Mouse (Mus musculus) embryo, embryonic 11.5 days (tissue): Measurements from ENCODE around the gene Cox14.
A peak's percentile ranks its signal among the peaks of the same experiment; 100 is the strongest.
"Not testable (repeated sequence)": the region's sequence is repeated elsewhere in the genome, so short reads cannot be mapped to it uniquely, and the experiment has no call there.

Source experiments
- DNase-seq: peaks from one replicate; pipeline ENCODE4 v3.0.0-alpha.2; 2012; ENCODE audit warnings: low read depth, low spot score

The Cox14 gene

GRCm38 (mm10) chr15:99726549-99726948 is 1.1 kb downstream of the Cox14 start:
- DNase-seq: no peak

DNA sequence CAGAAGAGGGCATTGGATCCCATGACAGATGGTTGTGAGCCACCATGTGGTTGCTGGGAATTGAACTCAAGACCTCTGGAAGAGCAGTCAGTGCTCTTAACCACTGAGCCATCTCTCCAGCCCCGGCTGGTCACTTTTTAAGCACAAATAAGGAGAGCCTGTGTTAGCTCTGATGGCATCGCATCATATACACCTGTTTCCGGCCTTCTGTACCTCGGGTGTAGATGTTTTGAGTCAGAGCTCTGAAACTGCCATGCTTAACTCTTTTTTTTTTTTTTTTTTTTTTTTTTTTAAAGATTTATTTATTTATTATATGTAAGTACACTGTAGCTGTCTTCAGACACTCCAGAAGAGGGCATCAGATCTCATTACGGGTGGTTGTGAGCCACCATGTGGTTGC is 1.6 kb downstream of the Cox14 start:
- not testable (repeated sequence) for DNase-seq

GRCm38 (mm10) chr15:99727525-99727924 is 2.1 kb downstream of the Cox14 start:
- no peak for DNase-seq

DNA sequence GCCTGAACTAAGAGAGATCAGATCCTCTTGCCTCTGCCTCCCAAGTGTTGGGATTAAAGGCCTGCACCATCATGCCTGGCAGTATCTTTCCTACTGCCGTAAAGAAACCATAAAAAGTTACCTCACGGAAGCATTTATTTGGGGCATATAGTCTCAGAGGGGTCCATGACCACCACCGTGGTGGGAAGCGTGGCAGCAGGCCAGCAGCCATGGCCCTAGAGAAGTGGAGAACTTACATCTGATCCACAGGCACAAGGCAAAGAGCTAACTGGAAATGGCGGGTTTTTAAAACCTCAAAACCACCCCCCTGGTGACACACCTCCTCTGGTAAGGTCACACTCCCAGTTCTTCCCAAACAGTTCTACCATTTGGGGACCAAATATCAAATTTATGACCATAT is 2.8 kb downstream of the Cox14 start:
- DNase-seq: no peak

DNA sequence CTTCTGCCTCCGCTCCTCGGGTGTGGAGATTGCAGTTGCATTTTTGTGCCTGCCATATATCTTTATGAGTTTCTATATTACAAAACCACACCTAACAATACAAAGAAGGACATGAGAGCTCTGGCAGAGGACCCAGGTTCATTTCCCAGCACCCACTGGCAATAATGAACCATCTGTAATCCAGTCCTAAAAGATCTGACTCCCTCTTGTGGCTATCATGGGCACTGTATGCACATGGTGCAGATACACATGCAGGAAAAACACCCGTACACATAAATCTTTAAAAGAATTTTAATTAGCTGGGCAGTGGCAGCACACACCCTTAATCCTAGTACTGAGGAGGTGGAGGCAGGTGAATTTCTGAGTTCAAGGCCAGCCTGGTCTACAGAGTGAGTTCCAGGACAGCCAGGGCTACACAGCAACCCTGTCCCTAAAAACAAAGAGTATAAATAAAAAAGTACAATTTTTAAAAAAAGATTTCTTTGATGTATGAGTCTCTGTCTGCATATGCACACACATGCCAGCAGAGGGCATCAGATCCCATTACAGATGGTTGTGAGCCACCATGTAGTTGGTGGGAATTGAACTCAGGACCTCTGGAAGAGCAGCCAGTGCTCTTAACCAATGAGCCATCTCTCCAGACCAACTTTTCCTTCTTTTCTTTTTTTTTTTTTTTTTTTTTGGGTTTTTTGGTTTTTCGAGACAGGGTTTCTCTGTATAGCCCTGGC is 3.8 kb downstream of the Cox14 start:
- no peak for DNase-seq

- no peak for DNase-seq
Observed at GRCm38 (mm10) chr15:99731167-99731566, 5.7 kb downstream of the Cox14 start.

- no peak for DNase-seq
Observed at GRCm38 (mm10) chr15:99731678-99732077, 6.3 kb downstream of the Cox14 start.

- DNase-seq: no peak
Observed at GRCm38 (mm10) chr15:99733186-99733585, 7.8 kb downstream of the Cox14 start.

DNA sequence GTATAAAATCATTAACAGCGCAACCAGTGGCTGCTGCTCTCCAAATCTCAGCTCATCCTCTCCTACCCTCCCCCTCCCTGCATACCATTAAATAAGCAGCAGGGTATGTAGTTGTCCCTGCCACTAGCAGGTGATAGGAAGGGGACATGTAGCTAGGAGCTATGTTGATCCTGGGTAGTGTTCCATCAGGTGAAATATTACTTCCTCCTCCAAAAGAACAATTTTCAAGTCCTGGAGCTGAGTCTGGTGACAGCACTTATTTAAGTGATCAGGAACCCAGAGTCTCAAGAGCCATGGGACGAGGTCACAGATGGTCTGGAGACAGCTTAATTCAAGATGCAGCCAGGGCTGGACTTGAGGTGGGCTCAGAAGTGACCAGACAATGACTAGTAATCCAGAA is 10.2 kb downstream of the Cox14 start:
- no peak for DNase-seq

- no peak for DNase-seq
Observed at GRCm38 (mm10) chr15:99736675-99737074, 11.3 kb downstream of the Cox14 start.

DNA sequence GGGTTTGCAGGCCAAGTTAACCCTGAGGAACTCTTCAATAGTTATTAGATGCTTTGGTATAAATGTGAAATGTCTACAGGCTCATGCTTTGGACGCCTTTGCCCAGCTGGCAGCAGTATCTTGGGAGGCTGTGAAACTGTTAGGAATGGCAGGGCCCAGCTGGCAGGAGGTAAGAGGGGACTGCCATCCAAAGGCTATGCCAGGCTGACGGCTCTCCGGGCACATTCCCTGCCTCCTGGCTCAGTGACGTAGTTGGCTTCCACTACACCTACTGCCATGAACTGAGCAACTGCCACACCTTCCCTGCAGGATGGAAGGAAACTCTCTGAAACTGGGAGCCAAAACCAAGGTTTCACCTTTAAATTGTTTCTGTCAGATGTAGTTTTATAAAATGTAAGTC is 14.8 kb downstream of the Cox14 start:
- DNase-seq: no peak

DNA sequence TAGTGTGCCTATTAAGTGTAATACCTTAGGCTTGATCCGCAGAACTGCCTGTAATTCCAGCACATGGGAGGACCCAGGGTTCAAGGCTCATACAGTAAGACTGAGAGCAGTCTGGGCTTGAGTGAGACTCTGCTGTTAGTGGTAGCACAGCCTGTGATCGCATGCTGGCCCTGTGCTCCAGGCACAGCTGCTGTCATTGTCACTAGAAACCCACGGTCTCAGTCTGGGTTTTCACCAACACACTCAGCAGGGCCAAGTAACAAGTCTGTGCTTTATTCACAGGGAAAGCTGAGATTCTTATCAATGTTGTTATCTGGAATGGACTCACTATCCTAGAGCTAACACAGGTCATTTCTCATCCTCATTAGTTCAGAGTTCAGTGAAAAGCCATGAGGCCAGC is 28.8 kb downstream of the Cox14 start:
- DNase-seq: no peak

DNA sequence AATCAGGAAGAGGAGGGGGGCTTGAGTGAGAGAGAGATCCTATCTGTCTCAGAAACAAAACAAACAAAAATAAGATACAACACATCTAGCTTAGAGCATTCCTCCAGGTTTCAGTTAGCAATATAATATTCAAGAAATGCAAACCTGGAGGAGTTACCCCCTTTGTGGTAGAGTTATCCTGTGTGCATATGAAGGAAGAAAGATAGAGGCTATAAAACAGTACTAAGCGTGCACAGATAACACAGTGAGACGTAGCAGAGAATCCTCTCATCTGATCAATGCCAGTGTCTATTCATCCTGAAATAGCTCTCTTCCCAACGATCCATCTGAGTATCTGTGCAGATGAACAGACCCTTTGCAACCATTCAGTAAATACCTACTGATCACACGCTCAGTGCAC is 42.0 kb downstream of the Cox14 start:
- DNase-seq: no peak

GRCm38 (mm10) chr15:99768761-99769160 is 43.3 kb downstream of the Cox14 start:
- DNase-seq: no peak

DNA sequence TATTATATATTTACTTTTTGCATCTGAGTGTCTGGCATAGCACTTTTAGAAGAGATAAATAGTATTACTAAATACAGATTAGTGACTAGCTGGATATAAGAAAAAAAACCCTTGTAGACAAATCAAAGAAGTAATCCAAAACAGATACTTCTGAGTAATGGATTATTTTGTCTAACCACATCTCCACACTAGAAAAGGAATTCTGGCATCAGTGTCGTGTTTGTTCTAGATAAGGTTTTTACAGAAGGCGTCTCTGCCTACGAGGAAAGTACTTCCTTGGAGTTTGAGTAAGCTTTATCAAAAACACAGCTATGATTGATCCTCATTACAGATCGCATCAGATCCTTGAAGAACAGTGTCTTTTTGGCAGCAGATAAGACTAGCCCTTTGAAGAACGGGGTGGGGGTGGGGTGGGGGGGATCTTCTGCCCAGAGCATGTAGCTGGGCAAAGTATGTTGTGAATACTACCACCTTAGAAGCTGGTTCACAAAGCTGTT is 45.6 kb downstream of the Cox14 start:
- DNase-seq: no peak

DNA sequence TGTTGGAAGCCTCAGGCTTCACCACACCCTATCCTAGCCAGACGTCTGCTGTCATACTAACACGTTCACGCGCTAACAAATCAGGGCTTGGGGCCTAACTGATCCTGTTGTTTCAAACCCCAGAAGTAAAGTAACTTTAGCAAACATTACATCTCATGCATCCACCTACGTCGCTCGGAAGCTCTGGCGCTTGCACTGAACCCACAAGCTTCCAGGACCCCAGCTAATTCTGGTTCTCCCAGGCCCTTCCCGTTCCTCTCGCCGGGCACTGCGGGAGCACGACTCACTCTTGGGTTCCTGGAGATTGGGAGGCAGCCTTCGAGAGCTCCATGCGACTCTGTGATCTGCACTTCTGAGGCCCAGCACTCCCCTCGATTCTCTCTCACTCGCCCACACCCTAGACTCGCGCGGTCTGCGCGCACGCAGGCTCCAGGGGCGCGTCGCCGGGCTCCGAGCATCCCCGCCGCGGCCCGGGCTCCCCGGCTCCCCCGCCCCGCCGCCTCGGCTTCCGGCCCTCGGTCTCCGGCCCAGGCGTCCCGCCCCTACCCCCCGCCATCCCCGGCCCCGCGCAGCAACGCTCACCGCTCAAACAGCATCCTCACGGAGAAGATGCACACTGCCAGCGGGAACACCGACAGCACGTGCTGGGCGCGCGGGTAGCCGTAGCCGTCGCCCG is 46.3 kb downstream of the Cox14 start:
- no peak for DNase-seq

GRCm38 (mm10) chr15:99772277-99772880 is 47.0 kb downstream of the Cox14 start:
- DNase-seq: peak; percentile 77

GRCm38 (mm10) chr15:99772881-99772924 is 47.3 kb downstream of the Cox14 start, which contains the start of gene Cers5:
TSS of gene Cers5 (minus strand) at chr15:99772885.
- DNase-seq: not testable (repeated sequence)

GRCm38 (mm10) chr15:99772925-99773324 is 47.5 kb downstream of the Cox14 start:
- no peak for DNase-seq
